Mouse (Mus musculus) thymus, adult 2 months (tissue): Measurements from ENCODE around the gene Hook2. TPM values are rescaled to one million over a fixed set of nuclear protein-coding genes. Genes with fewer than 3 reads are reported as not detected.

Experiments used
- DNase-seq: peaks from one replicate; pipeline ENCODE4 v3.0.0; 2021
- H3K27ac ChIP-seq: fragments of 200-500 bp; 2 replicates; pipeline ENCODE4 v1.5.1; 2012; ENCODE audit warnings: low read length, control low read depth; ENCODE audit not compliant: control insufficient read depth, insufficient read depth
- H3K27me3 ChIP-seq: fragments of 200-500 bp; 2 replicates; pipeline ENCODE4 v1.6.1; 2012; ENCODE audit warnings: mild to moderate bottlenecking, low read length, moderate library complexity, mixed read lengths; ENCODE audit not compliant: control insufficient read depth, insufficient read depth
- H3K36me3 ChIP-seq: fragments of 200-500 bp; 2 replicates; pipeline ENCODE4 v1.6.1; 2012; ENCODE audit warnings: mild to moderate bottlenecking, low read length, moderate library complexity; ENCODE audit not compliant: control insufficient read depth, insufficient read depth
- H3K4me1 ChIP-seq: fragments of 200-500 bp; replicated peaks from 2 replicates; pipeline ENCODE4 v1.6.1; 2012; ENCODE audit warnings: low read length; ENCODE audit not compliant: control insufficient read depth, insufficient read depth
- H3K4me3 ChIP-seq: fragments of 200-500 bp; 2 replicates; pipeline ENCODE4 v1.5.1; 2012; ENCODE audit warnings: mild to moderate bottlenecking, low read length, control low read depth, moderate library complexity; ENCODE audit not compliant: control insufficient read depth, insufficient read depth
- CTCF ChIP-seq: fragments of 200-500 bp; IDR thresholded peaks from 2 replicates; pipeline ENCODE4 v1.5.1; 2012; ENCODE audit warnings: mild to moderate bottlenecking, control low read depth, low read length, moderate library complexity, borderline replicate concordance; ENCODE audit not compliant: control insufficient read depth, poor library complexity, insufficient read depth; ENCODE audit errors: extremely low read depth
- POLR2A ChIP-seq: fragments of 200-500 bp; IDR thresholded peaks from 2 replicates; pipeline ENCODE4 v1.6.1; 2012; ENCODE audit warnings: mild to moderate bottlenecking, low read length, control low read depth, moderate library complexity; ENCODE audit not compliant: control insufficient read depth, poor library complexity, insufficient read depth; ENCODE audit errors: extremely low read depth
- WGBS: fragments of 180-500 bp; shearing (Covaris S2); methylation state at CpG from one replicate; pipeline ENCODE4 v1.1.7; 2018; 5-methylcytosine and 5-hydroxymethylcytosine counted together
- polyA plus RNA-seq: library from polyadenylated mRNA; depleted of rRNA; stranded (reverse); fragments of >200 nt; gene quantifications from 2 replicates; pipeline ENCODE4 v1.2.3, GENCODE M21; 2012

Gene Hook2
- polyA plus RNA-seq, 1 experiment: 7.4 TPM

GRCm38 (mm10) chr8:85013230-85013840 lies 22.9 kb downstream of the Hook2 start:
- 10% methylated on average over 26 of the region's 26 CpGs for WGBS
- Histone ChIP-seq H3K27ac (no peak overlapping the region), H3K4me3 (peak overlapping the region; percentile 35), H3K4me1 (peaks cover 2% of the 10 kb centered on the region), H3K27me3 (no peaks in the 10 kb centered on the region; the same call in 1 of the 2 replicates), H3K36me3 (peaks cover 8% of the 10 kb centered on the region)
- TF ChIP-seq CTCF (peak; percentile 82), POLR2A (no peak)
- peak; percentile 85 for DNase-seq

- peaks cover 15% of the 10 kb centered on the region for H3K36me3 ChIP-seq
- H3K4me3 ChIP-seq: peak within 1 kb of the TSS; percentile 35
- H3K27ac ChIP-seq: no peak within 1 kb of the TSS
- 89% methylated on average over 2 of the region's 2 CpGs for WGBS
- no peaks in the 10 kb centered on the region; the same call in 1 of the 2 replicates for H3K27me3 ChIP-seq
- peaks cover 2% of the 10 kb centered on the region for H3K4me1 ChIP-seq
- TF ChIP-seq CTCF: no peak
- TF ChIP-seq POLR2A: no peak
- DNase-seq: no peak
These were observed 24.0 kb downstream of the Hook2 start, which contains the start of gene Best2 for GRCm38 (mm10) chr8:85014431-85014830. Gene Best2 (minus strand): TSS chr8:85014531.

GRCm38 (mm10) chr8:85016724-85017123 lies 26.3 kb downstream of the Hook2 start:
- Histone ChIP-seq H3K4me3 (no peak overlapping the region), H3K27me3 (no peaks in the 10 kb centered on the region; the same call in 1 of the 2 replicates), H3K36me3 (peaks cover 15% of the 10 kb centered on the region), H3K27ac (no peak overlapping the region), H3K4me1 (peaks cover 2% of the 10 kb centered on the region)
- 87% methylated on average over 10 of the region's 10 CpGs for WGBS
- TF ChIP-seq POLR2A (no peak), CTCF (no peak)
- DNase-seq: no peak

GRCm38 (mm10) chr8:85017209-85017608 lies 26.8 kb downstream of the Hook2 start:
- WGBS: 93% methylated on average over 5 of the region's 5 CpGs
- Histone ChIP-seq H3K27me3 (no peaks in the 10 kb centered on the region), H3K27ac (no peak overlapping the region), H3K4me3 (no peak overlapping the region), H3K4me1 (peaks cover 2% of the 10 kb centered on the region), H3K36me3 (peaks cover 15% of the 10 kb centered on the region)
- TF ChIP-seq CTCF (no peak), POLR2A (no peak)
- no peak for DNase-seq

- WGBS: 96% methylated on average over 3 of the region's 3 CpGs
- Histone ChIP-seq H3K36me3 (peaks cover 15% of the 10 kb centered on the region), H3K27ac (no peak overlapping the region), H3K4me3 (no peak overlapping the region), H3K27me3 (no peaks in the 10 kb centered on the region), H3K4me1 (peaks cover 17% of the 10 kb centered on the region)
- TF ChIP-seq POLR2A (no peak), CTCF (no peak)
- DNase-seq: no peak
These were observed 31.2 kb downstream of the Hook2 start for GRCm38 (mm10) chr8:85021514-85022055.

- H3K4me1 ChIP-seq: peaks cover 23% of the 10 kb centered on the region
- TF ChIP-seq POLR2A (no peak), CTCF (no peak)
- no peak for DNase-seq
- H3K36me3 ChIP-seq: peaks cover 2% of the 10 kb centered on the region
- 97% methylated on average over 3 of the region's 3 CpGs for WGBS
- no peak overlapping the region for H3K27ac ChIP-seq
- H3K4me3 ChIP-seq: no peak overlapping the region
- no peaks in the 10 kb centered on the region for H3K27me3 ChIP-seq
These were observed 33.4 kb downstream of the Hook2 start for GRCm38 (mm10) chr8:85023846-85024245.
